Mouse (Mus musculus) left cerebral cortex, adult 11 months (tissue): ENCODE measurements at regions not wholly inside any gene's neighbourhood (a gene's known extent, or its start where the extent isn't known, plus 50 kb on each side); places are given as distances from the start of the nearest gene placed in this dataset.

Source experiments
- DNase-seq: peaks from one replicate; pipeline ENCODE4 v3.0.0; 2022; ENCODE audit warnings: low spot score

- no peak for DNase-seq
Observed at GRCm38 (mm10) chr15:68811041-68811440, 2310.3 kb upstream of the Lrrc6 start.

GRCm38 (mm10) chr15:68810593-68810992 is 2309.9 kb upstream of the Lrrc6 start:
- DNase-seq, result peak; percentile 61

GRCm38 (mm10) chr15:68808175-68808574 is 2307.5 kb upstream of the Lrrc6 start:
- DNase-seq, result no peak

- no peak for DNase-seq
Observed at GRCm38 (mm10) chr15:68804254-68804653, 2303.5 kb upstream of the Lrrc6 start.

- DNase-seq, result no peak
Observed at GRCm38 (mm10) chr15:68801763-68802162, 2301.1 kb upstream of the Lrrc6 start.

GRCm38 (mm10) chr15:68797406-68797805 is 2296.7 kb upstream of the Lrrc6 start:
- no peak for DNase-seq

GRCm38 (mm10) chr15:68795239-68795960 is 2294.7 kb upstream of the Lrrc6 start:
- no peak for DNase-seq

GRCm38 (mm10) chr15:68759948-68760347 is 2259.2 kb upstream of the Lrrc6 start:
- no peak for DNase-seq

- no peak for DNase-seq
Observed at GRCm38 (mm10) chr15:68755255-68755654, 2254.5 kb upstream of the Lrrc6 start.

GRCm38 (mm10) chr15:68754834-68755233 is 2254.1 kb upstream of the Lrrc6 start:
- DNase-seq, result peak; percentile 77

GRCm38 (mm10) chr15:68739344-68739743 is 2238.6 kb upstream of the Lrrc6 start:
- no peak for DNase-seq

GRCm38 (mm10) chr15:68721250-68721649 is 2220.5 kb upstream of the Lrrc6 start:
- no peak for DNase-seq

GRCm38 (mm10) chr15:68719486-68719885 is 2218.8 kb upstream of the Lrrc6 start:
- peak; percentile 32 for DNase-seq

- DNase-seq, result peak; percentile 37
Observed at GRCm38 (mm10) chr15:68714337-68714736, 2213.6 kb upstream of the Lrrc6 start.

- no peak for DNase-seq
Observed at GRCm38 (mm10) chr15:68707306-68707705, 2206.6 kb upstream of the Lrrc6 start.

GRCm38 (mm10) chr15:68695041-68695650 is 2194.4 kb upstream of the Lrrc6 start:
- DNase-seq, result no peak

- DNase-seq, result no peak
Observed at GRCm38 (mm10) chr15:68667462-68667861, 2166.8 kb upstream of the Lrrc6 start.

GRCm38 (mm10) chr15:68665331-68665730 is 2164.6 kb upstream of the Lrrc6 start:
- no peak for DNase-seq

GRCm38 (mm10) chr15:68656722-68657121 is 2156.0 kb upstream of the Lrrc6 start:
- no peak for DNase-seq

GRCm38 (mm10) chr15:68655046-68655445 is 2154.3 kb upstream of the Lrrc6 start:
- peak; percentile 6 for DNase-seq

GRCm38 (mm10) chr15:68650609-68651008 is 2149.9 kb upstream of the Lrrc6 start:
- DNase-seq, result no peak

GRCm38 (mm10) chr15:68650033-68650432 is 2149.3 kb upstream of the Lrrc6 start:
- no peak for DNase-seq

- DNase-seq, result no peak
Observed at GRCm38 (mm10) chr15:68646865-68647264, 2146.2 kb upstream of the Lrrc6 start.

- no peak for DNase-seq
Observed at GRCm38 (mm10) chr15:68644862-68645261, 2144.2 kb upstream of the Lrrc6 start.
